Mouse (Mus musculus): ENCODE measurements at regions not wholly inside any gene's neighbourhood (a gene's known extent, or its start where the extent isn't known, plus 50 kb on each side); places are given as distances from the start of the nearest gene placed in this dataset.

- DNase-seq (ENCODE audit: inconsistent age in 2 of 2, low spot score in 1 of 2), result no peak
Observed at GRCm38 (mm10) chr10:60892730-60893129, 61.3 kb upstream of the Unc5b start.

- DNase-seq (ENCODE audit: inconsistent age in 2 of 2, low spot score in 1 of 2), result no peak
Observed at GRCm38 (mm10) chr10:60891476-60892170, 60.2 kb upstream of the Unc5b start.

- no peak for DNase-seq (ENCODE audit: inconsistent age in 2 of 2, low spot score in 1 of 2)
Observed at GRCm38 (mm10) chr10:60889792-60890191, 58.4 kb upstream of the Unc5b start.

- peak; percentile 49 to 60 for DNase-seq (ENCODE audit: inconsistent age in 2 of 2, low spot score in 1 of 2)
Observed at GRCm38 (mm10) chr10:60888541-60888940, 57.2 kb upstream of the Unc5b start.

GRCm38 (mm10) chr10:60885348-60886275, 54.2 kb upstream of the Unc5b start:
- DNase-seq (ENCODE audit: inconsistent age in 2 of 2, low spot score in 1 of 2), result no peak

- DNase-seq (ENCODE audit: inconsistent age in 2 of 2, low spot score in 1 of 2), result no peak
Observed at GRCm38 (mm10) chr10:60884806-60885205, 53.4 kb upstream of the Unc5b start.

All from adrenal gland, adult (tissue).